Comparison of ENCODE assay signal across 9 mouse cellular contexts in genomic region chr7:80857181-80857580, GRCm38 (mm10). TPM values are rescaled to one million over a fixed set of nuclear protein-coding genes. Genes with fewer than 3 reads are reported as not detected.
DNase-seq lines count a peak whose midpoint lies in the region; ATAC-seq and TF ChIP-seq lines count a peak whose summit lies in the region.
"Had no signal": no experiment of that assay in that cellular context is flagged by ENCODE, and none has a peak within 500 bp of the region (broad histone marks: within the 10 kb centered on the region; RNA-seq: fewer than 3 reads in every experiment).

No protein-coding gene starts in this region.

- H3K9me3 ChIP-seq in forebrain, embryonic 11.5 days (ENCODE audit: control insufficient read depth, low read length) = no peaks in the 10 kb centered on the region
- H3K9me3 ChIP-seq in forebrain, embryonic 16.5 days (ENCODE audit: control insufficient read depth, low read length) = no peaks in the 10 kb centered on the region

- no peak overlapping the region for H3K4me3 ChIP-seq in forebrain, embryonic 11.5 days (ENCODE audit: low read depth, low read length)
- no peak overlapping the region for H3K4me3 ChIP-seq in forebrain, embryonic 16.5 days (replicated peaks; ENCODE audit: low read length)
- no peak overlapping the region for H3K4me3 ChIP-seq in small intestine, adult 2 months (ENCODE audit: low read depth, low read length)

- DNase-seq in forebrain, embryonic 11.5 days (ENCODE audit: low spot score) = peak; percentile 84
- DNase-seq in Patski (ENCODE audit: low read depth, low spot score) = no peak
- DNase-seq in cerebellum, postnatal 10 days = peak; percentile 90 to 92
- peak; percentile 64 for DNase-seq in gastrocnemius, postnatal 25 days
- DNase-seq in layer of hippocampus, adult 18-20 months (ENCODE audit: low spot score in 2 of 2) = peak; percentile 63 to 88
- peak; percentile 88 for DNase-seq in lung, postnatal 10 days

- 29% methylated on average over 6 of the region's 6 CpGs for WGBS in forebrain, embryonic 11.5 days
- WGBS in forebrain, embryonic 16.5 days = 31% methylated on average over 6 of the region's 6 CpGs
- WGBS in small intestine, adult 2 months = 10% methylated on average over 6 of the region's 6 CpGs

- no peak overlapping the region for H3K27ac ChIP-seq in forebrain, embryonic 11.5 days (ENCODE audit: low read depth, low read length)
- no peak overlapping the region for H3K27ac ChIP-seq in forebrain, embryonic 16.5 days (ENCODE audit: low read length)
- no peak overlapping the region for H3K27ac ChIP-seq in small intestine, adult 2 months (ENCODE audit: insufficient read depth, low read depth, low read length)
- H3K27ac ChIP-seq: macrophage had no signal

- CTCF ChIA-PET in Patski (lab: Charles Lee) = interaction anchor here (0.6 to 1.6 kb wide), 12 partner anchors 19 to 298 kb away, joined by 3 to 8 read pairs (median 4); partner anchors contain the start of gene Wdr73

- in situ Hi-C loops in Patski (cut with MboI; ENCODE audit: low pct_unique_long_range_greater_than_20kb) = loop anchor here (5.0 kb wide), 1 partner anchor 300 kb away; no protein-coding TSS in a partner anchor

- no peaks in the 10 kb centered on the region; the same call in 1 of the 2 replicates for H3K4me1 ChIP-seq in forebrain, embryonic 11.5 days (replicated peaks; ENCODE audit: control insufficient read depth, insufficient read depth, low read length)
- peaks cover 9% of the 10 kb centered on the region for H3K4me1 ChIP-seq in forebrain, embryonic 16.5 days (replicated peaks; ENCODE audit: control insufficient read depth, insufficient read depth, low read length)
- H3K4me1 ChIP-seq in small intestine, adult 2 months (ENCODE audit: control insufficient read depth, insufficient read depth, insufficient read length, low read length) = peaks cover 6% of the 10 kb centered on the region; the same call in 1 of the 2 replicates

- H3K4me2 ChIP-seq in forebrain, embryonic 11.5 days (ENCODE audit: low read depth, low read length, severe bottlenecking) = no peak overlapping the region
- no peak overlapping the region for H3K4me2 ChIP-seq in forebrain, embryonic 16.5 days (ENCODE audit: low read length)

- no peak for TF ChIP-seq POLR2A in small intestine, adult 2 months (IDR thresholded peaks at IDR 0.05; ENCODE audit: low read depth, low read length)

- POLR2A ChIA-PET in Patski (lab: Charles Lee) = interaction anchor here (0.6 kb wide), 1 partner anchor 23 kb away, joined by 3 read pairs; no protein-coding TSS in a partner anchor

- no peaks in the 10 kb centered on the region for H3K27me3 ChIP-seq in forebrain, embryonic 11.5 days (ENCODE audit: control insufficient read depth, insufficient read depth, low read length)
- H3K27me3 ChIP-seq in forebrain, embryonic 16.5 days (replicated peaks; ENCODE audit: control insufficient read depth, insufficient read depth, low read length) = no peaks in the 10 kb centered on the region
- H3K27me3 ChIP-seq in Patski = no peaks in the 10 kb centered on the region
- H3K27me3 ChIP-seq in small intestine, adult 2 months (ENCODE audit: control insufficient read depth, insufficient read depth, low read length) = no peaks in the 10 kb centered on the region

- ATAC-seq in forebrain, embryonic 11.5 days (replicated peaks; ENCODE audit: low FRiP score) = no peak
- no peak for ATAC-seq in forebrain, embryonic 16.5 days
- peak; percentile 24 for ATAC-seq in Patski

- peak; percentile 75 for TF ChIP-seq CTCF in Patski (IDR thresholded peaks at IDR 0.05)
- TF ChIP-seq CTCF in small intestine, adult 2 months (IDR thresholded peaks at IDR 0.05; ENCODE audit: extremely low read depth, insufficient read length, insufficient replicate concordance, low read depth, low read length) = peak; percentile 60; the same call in 1 of the 2 replicates

- no peak overlapping the region for H3K9ac ChIP-seq in forebrain, embryonic 11.5 days (ENCODE audit: low read length)
- no peak overlapping the region for H3K9ac ChIP-seq in forebrain, embryonic 16.5 days (replicated peaks; ENCODE audit: low read depth, low read length)

- H3K36me3 ChIP-seq in forebrain, embryonic 11.5 days (ENCODE audit: control insufficient read depth, insufficient read depth, low read length) = no peaks in the 10 kb centered on the region
- no peaks in the 10 kb centered on the region for H3K36me3 ChIP-seq in forebrain, embryonic 16.5 days (ENCODE audit: control insufficient read depth, insufficient read depth)
- H3K36me3 ChIP-seq in small intestine, adult 2 months (ENCODE audit: control insufficient read depth, insufficient read depth, low read length) = no peaks in the 10 kb centered on the region

RNA-seq across cellular contexts. Expression of gene Zscan2, which starts 3.5 kb away (rescaled TPM):
- polyA plus RNA-seq in forebrain, embryonic 11.5 days (2014; fragmentation: Nextera tagmentation; extraction: Ambion mirVana) = 3.3 and 3.8 TPM in 2 replicates
- polyA plus RNA-seq in forebrain, embryonic 16.5 days (2015; fragmentation: Nextera tagmentation; extraction: Ambion mirVana) = 5.7 and 5.9 TPM in 2 replicates
- polyA plus RNA-seq in Patski (2021) = 20.3 TPM
- 1 to 10 TPM; 1.5 to 1.6 TPM for total RNA-seq in gastrocnemius, postnatal 25 days (2021)
- total RNA-seq in layer of hippocampus, adult 18-20 months (2021) = 10 to 100 TPM; 14.7 to 16.3 TPM
- 1.3 and 1.8 TPM in 2 replicates for polyA plus RNA-seq in small intestine, adult 2 months (2012; rRNA removed)

RNA-seq across cellular contexts. Expression of gene Iqgap1, which starts 31.4 kb away (rescaled TPM):
- polyA plus RNA-seq in forebrain, embryonic 11.5 days (2014; fragmentation: Nextera tagmentation; extraction: Ambion mirVana) = 28.0 and 29.1 TPM in 2 replicates
- polyA plus RNA-seq in forebrain, embryonic 16.5 days (2015; fragmentation: Nextera tagmentation; extraction: Ambion mirVana) = 24.5 and 25.9 TPM in 2 replicates
- polyA plus RNA-seq in Patski (2021) = 103 TPM
- 10 to 100 TPM; 16.8 to 18.8 TPM for total RNA-seq in gastrocnemius, postnatal 25 days (2021)
- total RNA-seq in layer of hippocampus, adult 18-20 months (2021) = 10 to 100 TPM; 18.1 TPM
- polyA plus RNA-seq in small intestine, adult 2 months (2012; rRNA removed) = 16.5 and 28.9 TPM in 2 replicates

RNA-seq across cellular contexts. Expression of gene Wdr73, which starts 43.9 kb away (rescaled TPM):
- 40.5 and 41.6 TPM in 2 replicates for polyA plus RNA-seq in forebrain, embryonic 11.5 days (2014; fragmentation: Nextera tagmentation; extraction: Ambion mirVana)
- 44.4 and 46.3 TPM in 2 replicates for polyA plus RNA-seq in forebrain, embryonic 16.5 days (2015; fragmentation: Nextera tagmentation; extraction: Ambion mirVana)
- polyA plus RNA-seq in Patski (2021) = 31.4 TPM
- 1 to 10 TPM; 3.1 to 4.2 TPM for total RNA-seq in gastrocnemius, postnatal 25 days (2021)
- 10 to 100 TPM; 27.2 to 31.5 TPM for total RNA-seq in layer of hippocampus, adult 18-20 months (2021)
- 5.5 and 6.2 TPM in 2 replicates for polyA plus RNA-seq in small intestine, adult 2 months (2012; rRNA removed)

RNA-seq across cellular contexts. Expression of gene Nmb, which starts 47.7 kb away (rescaled TPM):
- 7.3 and 8.6 TPM in 2 replicates for polyA plus RNA-seq in forebrain, embryonic 11.5 days (2014; fragmentation: Nextera tagmentation; extraction: Ambion mirVana)
- polyA plus RNA-seq in forebrain, embryonic 16.5 days (2015; fragmentation: Nextera tagmentation; extraction: Ambion mirVana) = 5.0 and 5.7 TPM in 2 replicates
- 0.78 TPM for polyA plus RNA-seq in Patski (2021)
- total RNA-seq in gastrocnemius, postnatal 25 days (2021) = 1 to 10 TPM; 2.2 to 2.7 TPM
- total RNA-seq in layer of hippocampus, adult 18-20 months (2021) = 10 to 100 TPM in 1 of 2 experiments, 1 to 10 TPM in 1; 10.0 to 10.6 TPM
- 2.0 and 2.3 TPM in 2 replicates for polyA plus RNA-seq in small intestine, adult 2 months (2012; rRNA removed)
- polyA plus RNA-seq: macrophage had no signal
